Mouse (Mus musculus): Measurements from ENCODE around the gene Gm12253. TPM values are rescaled to one million over a fixed set of nuclear protein-coding genes. Genes with fewer than 3 reads are reported as not detected.

Gm12253 gene
- polyA plus RNA-seq (2015; fragmentation: Nextera tagmentation; extraction: Ambion mirVana): not detected in 2 replicates

DNA sequence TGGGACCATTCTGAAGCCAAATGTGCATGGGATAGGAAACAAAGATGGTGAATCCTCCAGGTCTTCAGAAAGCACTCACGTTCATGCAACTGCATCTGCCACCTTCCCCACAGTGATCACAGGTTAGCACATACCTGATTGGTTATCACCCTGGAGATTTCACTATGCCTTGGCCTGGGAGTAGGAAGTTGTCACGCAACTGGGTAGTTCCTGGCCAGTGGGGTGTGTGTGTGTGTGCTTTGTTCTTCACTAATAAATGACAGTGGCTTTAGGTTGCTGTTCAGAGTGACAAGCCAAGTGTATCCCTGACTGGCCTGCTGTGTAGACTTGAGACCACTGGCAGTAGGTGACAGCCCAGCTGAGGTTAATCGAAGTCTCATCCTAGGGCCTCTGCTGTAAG, at the start of gene Gm12253:
Gm12253 (plus strand) TSS at position 301 of the 400 bp plus-strand sequence.

DNA sequence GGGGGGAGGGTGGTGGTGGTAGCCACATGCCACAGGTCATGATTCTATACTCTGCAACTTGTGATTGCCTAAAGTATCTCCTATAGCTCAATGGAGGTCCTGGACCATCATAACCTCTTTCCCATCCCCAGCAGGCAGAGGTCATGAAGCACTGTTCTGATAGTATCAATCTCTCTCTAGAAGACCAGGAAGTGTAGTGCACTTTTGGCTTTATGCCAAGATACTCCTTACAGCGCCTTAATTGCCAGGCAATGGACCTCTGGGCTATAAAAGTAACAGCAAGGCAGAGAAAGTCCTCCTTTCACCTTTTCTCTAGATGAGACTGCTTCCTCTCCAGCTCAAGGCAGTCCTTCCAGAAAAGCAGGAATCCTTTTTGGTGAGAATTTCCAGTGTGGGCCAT, 11.5 kb upstream of the Gm12253 start, which contains the start of gene 1810065E05Rik:
1810065E05Rik (plus strand) TSS at position 297 of the 400 bp plus-strand sequence.

DNA sequence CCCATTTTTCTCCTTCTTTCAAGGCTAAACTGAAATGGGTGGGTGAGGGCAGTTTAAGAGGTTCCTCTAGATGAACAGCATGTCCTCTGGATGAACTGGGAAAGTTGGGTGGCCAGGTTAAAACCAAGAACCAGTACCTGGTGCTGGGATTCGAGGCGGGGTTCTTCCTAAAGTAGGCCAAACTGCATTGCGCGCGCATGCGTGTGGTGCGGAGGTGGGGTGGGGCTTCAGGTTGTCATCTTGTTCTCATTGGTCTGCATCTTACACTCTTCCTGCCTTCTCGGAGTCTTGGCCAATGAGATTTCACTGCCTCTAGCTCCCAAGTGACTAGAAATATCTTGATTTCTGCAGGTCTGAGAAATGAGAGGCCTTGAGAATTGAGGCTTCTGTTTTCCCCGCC, 20.4 kb downstream of the Gm12253 start, which contains the start of gene Lypd9:
Lypd9 (minus strand) TSS at position 165 of the 400 bp plus-strand sequence.

DNA sequence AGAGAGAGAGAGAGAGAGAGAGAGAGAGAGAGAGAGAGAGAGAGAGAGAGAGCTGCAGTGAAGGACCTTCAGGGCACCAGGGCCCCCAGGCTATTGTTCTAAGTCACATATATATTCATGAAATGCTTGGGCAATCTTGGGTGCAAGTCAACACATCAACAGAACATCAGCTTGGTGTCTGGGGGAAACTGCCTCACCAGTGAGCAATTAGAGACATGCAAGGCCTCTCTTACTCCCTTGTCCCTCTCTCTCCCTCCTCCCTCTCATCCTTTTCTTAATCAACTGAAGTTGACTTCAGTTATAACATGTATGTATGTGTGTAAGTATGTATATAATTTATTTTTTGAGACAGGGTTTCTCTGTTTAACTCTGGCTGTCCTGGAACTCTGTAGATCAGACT, 29.8 kb downstream of the Gm12253 start, which contains the start of gene Olfr30:
Olfr30 (minus strand) TSS at position 101 of the 400 bp plus-strand sequence.

Other genes with a start within 250 kb of the Gm12253 start
- gene Igtp, start 233.0 kb upstream of the Gm12253 start, polyA plus RNA-seq (2015; fragmentation: Nextera tagmentation; extraction: Ambion mirVana): 8.9 and 12.7 TPM in 2 replicates
- gene Irgm2, start 232.9 kb upstream of the Gm12253 start, polyA plus RNA-seq (2015; fragmentation: Nextera tagmentation; extraction: Ambion mirVana): 4.8 and 7.2 TPM in 2 replicates
- 5.0 and 7.1 TPM in 2 replicates for gene 4930438A08Rik, start 157.8 kb upstream of the Gm12253 start, polyA plus RNA-seq (2015; fragmentation: Nextera tagmentation; extraction: Ambion mirVana)
- gene Zfp692, start 125.5 kb upstream of the Gm12253 start, polyA plus RNA-seq (2015; fragmentation: Nextera tagmentation; extraction: Ambion mirVana): 11.9 and 14.9 TPM in 2 replicates
- 86.8 and 94.5 TPM in 2 replicates for gene Zfp672, start 102.2 kb upstream of the Gm12253 start, polyA plus RNA-seq (2015; fragmentation: Nextera tagmentation; extraction: Ambion mirVana)
- gene Sh3bp5l, start 101.8 kb upstream of the Gm12253 start, polyA plus RNA-seq (2015; fragmentation: Nextera tagmentation; extraction: Ambion mirVana): 16.8 and 18.7 TPM in 2 replicates
- gene Lypd8, start 53.5 kb upstream of the Gm12253 start, polyA plus RNA-seq (2015; fragmentation: Nextera tagmentation; extraction: Ambion mirVana): not detected in 2 replicates
- not detected in 2 replicates for gene 1810065E05Rik, start 11.4 kb upstream of the Gm12253 start, polyA plus RNA-seq (2015; fragmentation: Nextera tagmentation; extraction: Ambion mirVana)
- gene Lypd9, start 20.4 kb downstream of the Gm12253 start, polyA plus RNA-seq (2015; fragmentation: Nextera tagmentation; extraction: Ambion mirVana): not detected in 2 replicates
- gene Olfr30, start 29.7 kb downstream of the Gm12253 start, polyA plus RNA-seq (2015; fragmentation: Nextera tagmentation; extraction: Ambion mirVana): not detected in 2 replicates
- not detected in 2 replicates for gene Olfr332, start 60.0 kb downstream of the Gm12253 start, polyA plus RNA-seq (2015; fragmentation: Nextera tagmentation; extraction: Ambion mirVana)
- not detected in 2 replicates for gene Olfr331, start 70.0 kb downstream of the Gm12253 start, polyA plus RNA-seq (2015; fragmentation: Nextera tagmentation; extraction: Ambion mirVana)
- gene Olfr330, start 102.3 kb downstream of the Gm12253 start, polyA plus RNA-seq (2015; fragmentation: Nextera tagmentation; extraction: Ambion mirVana): not detected in 2 replicates
- not detected in 2 replicates for gene Olfr329-ps, start 113.9 kb downstream of the Gm12253 start, polyA plus RNA-seq (2015; fragmentation: Nextera tagmentation; extraction: Ambion mirVana)
- 0.07 TPM in 1 of 2 replicates, not detected in the other for gene Olfr328, start 123.1 kb downstream of the Gm12253 start, polyA plus RNA-seq (2015; fragmentation: Nextera tagmentation; extraction: Ambion mirVana)
- gene Olfr224, start 138.0 kb downstream of the Gm12253 start, polyA plus RNA-seq (2015; fragmentation: Nextera tagmentation; extraction: Ambion mirVana): not detected in 2 replicates
- gene Olfr325, start 145.2 kb downstream of the Gm12253 start, polyA plus RNA-seq (2015; fragmentation: Nextera tagmentation; extraction: Ambion mirVana): not detected in 2 replicates
- not detected in 2 replicates for gene Olfr324, start 162.6 kb downstream of the Gm12253 start, polyA plus RNA-seq (2015; fragmentation: Nextera tagmentation; extraction: Ambion mirVana)
- gene 2210407C18Rik, start 183.5 kb downstream of the Gm12253 start, polyA plus RNA-seq (2015; fragmentation: Nextera tagmentation; extraction: Ambion mirVana): 0.14 and 0.19 TPM in 2 replicates
- gene Olfr323, start 197.9 kb downstream of the Gm12253 start, polyA plus RNA-seq (2015; fragmentation: Nextera tagmentation; extraction: Ambion mirVana): not detected in 2 replicates
- gene Trim58, start 207.9 kb downstream of the Gm12253 start, polyA plus RNA-seq (2015; fragmentation: Nextera tagmentation; extraction: Ambion mirVana): 12.8 and 13.1 TPM in 2 replicates
- gene Olfr322, start 226.2 kb downstream of the Gm12253 start, polyA plus RNA-seq (2015; fragmentation: Nextera tagmentation; extraction: Ambion mirVana): 0.04 TPM in 2 replicates
- not detected in 2 replicates for gene Olfr320, start 248.5 kb downstream of the Gm12253 start, polyA plus RNA-seq (2015; fragmentation: Nextera tagmentation; extraction: Ambion mirVana)